Mouse (Mus musculus) midbrain, embryonic 11.5 days (tissue): ENCODE measurements at regions not wholly inside any gene's neighbourhood (a gene's known extent, or its start where the extent isn't known, plus 50 kb on each side); places are given as distances from the start of the nearest gene placed in this dataset.

Source experiments
- ATAC-seq: fragments of 200-750 bp; cut with Nextera tagmentation; 2 replicates; pipeline ENCODE4 v1.8.0; 2017; ENCODE audit warnings: moderate TSS enrichment, moderate library complexity; ENCODE audit not compliant: low FRiP score
- DNase-seq: peaks from one replicate; pipeline ENCODE4 v3.0.0; 2015; ENCODE audit warnings: low spot score; ENCODE audit errors: missing footprints
- H3K27ac ChIP-seq: fragments of 300-500 bp; sonication (generic); 2 replicates; pipeline ENCODE4 v1.5.1; 2014; ENCODE audit warnings: low read depth, low read length
- H3K27me3 ChIP-seq: fragments of 300-500 bp; sonication (generic); 2 replicates; pipeline ENCODE4 v1.6.1; 2014; ENCODE audit warnings: mild to moderate bottlenecking, low read length, moderate library complexity, mixed read lengths; ENCODE audit not compliant: control insufficient read depth, insufficient read depth
- H3K36me3 ChIP-seq: fragments of 300-500 bp; sonication (generic); 2 replicates; pipeline ENCODE4 v1.6.1; 2014; ENCODE audit warnings: mild to moderate bottlenecking, low read length, moderate library complexity, mixed read lengths; ENCODE audit not compliant: control insufficient read depth, insufficient read depth
- H3K4me1 ChIP-seq: fragments of 300-500 bp; sonication (generic); 2 replicates; pipeline ENCODE4 v1.6.1; 2014; ENCODE audit warnings: low read length; ENCODE audit not compliant: control insufficient read depth, insufficient read depth
- H3K4me2 ChIP-seq: fragments of 300-500 bp; sonication (generic); 2 replicates; pipeline ENCODE4 v1.6.1; 2014; ENCODE audit warnings: mild to moderate bottlenecking, moderate library complexity
- H3K4me3 ChIP-seq: fragments of 300-500 bp; sonication (generic); 2 replicates; pipeline ENCODE4 v1.5.1; 2014; ENCODE audit warnings: low read depth, low read length
- H3K9ac ChIP-seq: fragments of 300-500 bp; sonication (generic); 2 replicates; pipeline ENCODE4 v1.6.1; 2014; ENCODE audit warnings: low read length
- H3K9me3 ChIP-seq: fragments of 300-500 bp; sonication (generic); 2 replicates; pipeline ENCODE4 v1.6.1; 2016; ENCODE audit warnings: low read length; ENCODE audit not compliant: control insufficient read depth
- WGBS: fragments of 180-500 bp; shearing (Covaris S2); extraction: QIAGEN DNeasy Blood & Tissue Kit; methylation state at CpG from one replicate; pipeline ENCODE4 v1.1.7; 2014; 5-methylcytosine and 5-hydroxymethylcytosine counted together

- no peak for DNase-seq
- no peak for ATAC-seq
- WGBS = 89% methylated on average over 5 of the region's 5 CpGs
These were observed 386.3 kb upstream of the Slc30a5 start for GRCm38 (mm10) chr13:101219568-101219967.

GRCm38 (mm10) chr13:101216897-101217480 is 383.8 kb upstream of the Slc30a5 start:
- 87% methylated on average over 8 of the region's 8 CpGs for WGBS
- H3K9ac ChIP-seq = no peak overlapping the region
- no peak overlapping the region for H3K4me2 ChIP-seq
- H3K27me3 ChIP-seq = no peaks in the 10 kb centered on the region
- no peaks in the 10 kb centered on the region for H3K9me3 ChIP-seq
- no peak overlapping the region for H3K4me3 ChIP-seq
- no peak overlapping the region for H3K27ac ChIP-seq
- no peaks in the 10 kb centered on the region for H3K36me3 ChIP-seq
- H3K4me1 ChIP-seq = no peaks in the 10 kb centered on the region
- DNase-seq (no peak), ATAC-seq (no peak)

More at GRCm38 (mm10) chr13:101219568-101219967, 386.3 kb upstream of the Slc30a5 start:
- Histone ChIP-seq H3K36me3 (no peaks in the 10 kb centered on the region), H3K27ac (no peak overlapping the region), H3K9ac (no peak overlapping the region), H3K27me3 (no peaks in the 10 kb centered on the region), H3K4me1 (no peaks in the 10 kb centered on the region), H3K4me3 (no peak overlapping the region), H3K4me2 (no peak overlapping the region), H3K9me3 (no peaks in the 10 kb centered on the region)

- ATAC-seq (no peak), DNase-seq (no peak)
- WGBS = 83% methylated on average over 4 of the region's 4 CpGs
- no peak overlapping the region for H3K27ac ChIP-seq
- H3K9me3 ChIP-seq = no peaks in the 10 kb centered on the region
- no peaks in the 10 kb centered on the region for H3K36me3 ChIP-seq
- no peak overlapping the region for H3K4me3 ChIP-seq
- H3K4me2 ChIP-seq = no peak overlapping the region
- no peaks in the 10 kb centered on the region for H3K4me1 ChIP-seq
- no peak overlapping the region for H3K9ac ChIP-seq
- no peaks in the 10 kb centered on the region for H3K27me3 ChIP-seq
These were observed 383.2 kb upstream of the Slc30a5 start for GRCm38 (mm10) chr13:101216421-101216820.

- Histone ChIP-seq H3K9ac (no peak overlapping the region), H3K36me3 (no peaks in the 10 kb centered on the region), H3K4me2 (no peak overlapping the region), H3K27me3 (no peaks in the 10 kb centered on the region), H3K9me3 (no peaks in the 10 kb centered on the region), H3K27ac (no peak overlapping the region), H3K4me3 (no peak overlapping the region), H3K4me1 (no peaks in the 10 kb centered on the region)
- DNase-seq = no peak
- ATAC-seq = no peak
- WGBS = 50% methylated on average over 11 of the region's 11 CpGs
These were observed 382.6 kb upstream of the Slc30a5 start for GRCm38 (mm10) chr13:101215792-101216221.

GRCm38 (mm10) chr13:101215131-101215641 is 382.0 kb upstream of the Slc30a5 start:
- Histone ChIP-seq H3K36me3 (no peaks in the 10 kb centered on the region), H3K4me3 (no peak overlapping the region), H3K27me3 (no peaks in the 10 kb centered on the region), H3K9ac (no peak overlapping the region), H3K4me1 (no peaks in the 10 kb centered on the region), H3K27ac (no peak overlapping the region), H3K9me3 (no peaks in the 10 kb centered on the region), H3K4me2 (no peak overlapping the region)
- ATAC-seq = no peak
- no peak for DNase-seq
- WGBS = 76% methylated on average over 5 of the region's 5 CpGs

GRCm38 (mm10) chr13:101214094-101214493 is 380.9 kb upstream of the Slc30a5 start:
- Histone ChIP-seq H3K4me2 (no peak overlapping the region), H3K4me3 (no peak overlapping the region), H3K27me3 (no peaks in the 10 kb centered on the region), H3K9me3 (no peaks in the 10 kb centered on the region), H3K4me1 (no peaks in the 10 kb centered on the region), H3K36me3 (no peaks in the 10 kb centered on the region), H3K27ac (no peak overlapping the region), H3K9ac (no peak overlapping the region)
- no peak for DNase-seq
- ATAC-seq = no peak
- WGBS = 93% methylated on average over 2 of the region's 2 CpGs

GRCm38 (mm10) chr13:101213121-101213916 is 380.1 kb upstream of the Slc30a5 start:
- DNase-seq = no peak

GRCm38 (mm10) chr13:101212341-101212895 is 379.2 kb upstream of the Slc30a5 start:
- no peak overlapping the region for H3K4me2 ChIP-seq
- no peaks in the 10 kb centered on the region for H3K4me1 ChIP-seq
- H3K36me3 ChIP-seq = no peaks in the 10 kb centered on the region
- no peak overlapping the region for H3K27ac ChIP-seq
- H3K27me3 ChIP-seq = no peaks in the 10 kb centered on the region
- no peak overlapping the region for H3K9ac ChIP-seq
- no peak for DNase-seq
- H3K4me3 ChIP-seq = no peak overlapping the region
- H3K9me3 ChIP-seq = no peaks in the 10 kb centered on the region
- no peak for ATAC-seq
- WGBS = 80% methylated on average over 5 of the region's 5 CpGs

More at GRCm38 (mm10) chr13:101213121-101213916, 380.1 kb upstream of the Slc30a5 start:
- Histone ChIP-seq H3K4me2 (no peak overlapping the region), H3K27ac (no peak overlapping the region), H3K36me3 (no peaks in the 10 kb centered on the region), H3K4me3 (no peak overlapping the region), H3K9ac (no peak overlapping the region), H3K27me3 (no peaks in the 10 kb centered on the region), H3K4me1 (no peaks in the 10 kb centered on the region), H3K9me3 (no peaks in the 10 kb centered on the region)
- no peak for ATAC-seq
- 52% methylated on average over 13 of the region's 13 CpGs for WGBS

- no peak for DNase-seq
- Histone ChIP-seq H3K27me3 (no peaks in the 10 kb centered on the region), H3K4me2 (no peak overlapping the region), H3K4me3 (no peak overlapping the region), H3K27ac (no peak overlapping the region), H3K4me1 (no peaks in the 10 kb centered on the region), H3K9me3 (no peaks in the 10 kb centered on the region), H3K36me3 (no peaks in the 10 kb centered on the region), H3K9ac (no peak overlapping the region)
- 92% methylated on average over 9 of the region's 9 CpGs for WGBS
- ATAC-seq = no peak
These were observed 375.6 kb upstream of the Slc30a5 start for GRCm38 (mm10) chr13:101208788-101209187.
